Mouse (Mus musculus): ENCODE results near the gene Hnrnpa1.
"Not testable (repeated sequence)": the region's sequence is repeated elsewhere in the genome, so short reads cannot be mapped to it uniquely, and the experiment has no call there.

The Hnrnpa1 gene

GRCm38 (mm10) chr15:103241071-103242018, 1.1 kb downstream of the Hnrnpa1 start:
- not testable (repeated sequence) for DNase-seq (ENCODE audit: low spot score in 2 of 2)

GRCm38 (mm10) chr15:103242885-103243284, 2.7 kb downstream of the Hnrnpa1 start:
- no peak for DNase-seq (ENCODE audit: low spot score in 2 of 2)

DNA sequence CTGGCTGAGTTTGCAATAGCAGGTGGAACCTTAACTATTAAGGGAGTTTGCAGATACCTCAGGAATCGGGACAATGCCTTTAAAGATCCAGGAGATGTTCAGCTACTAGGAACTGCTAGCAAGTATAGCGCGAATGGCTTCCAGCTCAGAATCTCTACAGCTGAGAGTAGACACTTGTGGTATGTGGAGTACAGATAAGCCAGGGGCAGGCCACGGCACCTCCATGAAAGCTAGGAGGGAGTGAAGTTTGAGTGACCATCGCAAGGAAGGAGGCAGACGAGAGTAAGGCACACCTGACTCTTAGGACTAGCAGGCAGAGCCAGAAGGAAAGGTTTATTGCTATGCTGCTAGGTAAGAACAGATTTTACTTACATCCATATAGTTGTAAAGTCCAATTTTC, 5.4 kb downstream of the Hnrnpa1 start:
- DNase-seq (ENCODE audit: low spot score in 2 of 2) = no peak

DNA sequence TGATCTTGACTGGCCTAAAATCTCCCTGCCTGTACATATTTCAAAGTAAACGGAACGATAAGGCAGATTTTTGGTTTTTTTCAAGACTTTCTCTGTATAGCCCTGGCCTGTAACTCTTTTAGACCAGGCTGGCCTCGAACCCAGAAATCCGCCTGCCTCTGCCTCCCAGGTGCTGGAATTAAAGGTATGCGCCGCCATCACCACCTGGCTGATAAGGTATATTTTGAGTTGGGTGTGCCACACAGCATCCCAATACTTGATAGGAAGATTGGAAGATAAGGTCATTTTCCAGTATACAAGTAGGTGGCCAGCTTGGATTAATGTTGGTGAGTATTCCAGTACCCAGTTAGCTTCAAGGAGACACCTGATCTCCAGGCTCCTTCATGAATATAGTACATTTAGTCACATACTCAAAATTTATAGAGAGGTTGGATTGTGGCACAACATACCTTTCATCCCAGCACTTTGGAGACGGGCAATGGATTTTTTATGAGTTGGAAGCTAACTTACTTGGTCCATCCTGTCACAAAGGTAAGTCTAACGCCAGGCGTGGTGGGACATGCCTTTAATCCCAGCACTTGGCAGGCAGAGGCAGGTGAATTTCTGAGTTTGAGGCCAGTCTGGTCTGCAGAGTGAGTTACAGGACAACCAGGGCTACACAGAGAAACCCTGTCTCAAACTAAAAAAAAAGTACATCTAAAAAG, 7.0 kb downstream of the Hnrnpa1 start:
- no peak for DNase-seq (ENCODE audit: low spot score in 2 of 2)

GRCm38 (mm10) chr15:103247782-103248400, 7.7 kb downstream of the Hnrnpa1 start:
- DNase-seq (ENCODE audit: low spot score in 2 of 2) = no peak

- no peak for DNase-seq (ENCODE audit: low spot score in 2 of 2)
These were observed 8.4 kb downstream of the Hnrnpa1 start for GRCm38 (mm10) chr15:103248401-103249313.

DNA sequence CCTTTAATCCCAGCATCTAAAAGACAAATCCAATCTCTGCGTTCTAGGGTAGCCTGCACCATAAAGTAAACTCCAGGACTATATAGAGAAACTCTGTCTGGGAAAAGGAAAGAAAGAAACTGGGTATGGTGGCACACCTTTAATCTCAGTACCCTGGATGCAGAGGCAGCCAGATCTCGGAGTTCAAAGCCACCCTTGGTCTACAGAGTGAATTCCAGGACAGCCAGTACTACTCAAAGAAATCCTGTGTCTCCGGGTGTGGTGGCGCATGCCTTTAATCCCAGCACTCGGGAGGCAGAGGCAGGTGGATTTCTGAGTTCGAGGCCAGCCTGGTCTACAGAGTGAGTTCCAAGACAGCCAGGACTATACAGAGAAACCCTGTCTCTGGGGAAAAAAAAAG, 9.3 kb downstream of the Hnrnpa1 start:
- DNase-seq (ENCODE audit: low spot score in 2 of 2) = not testable (repeated sequence)

- peak in 1 of 2 experiments; percentile 55 for DNase-seq (ENCODE audit: low spot score in 2 of 2)
These were observed 10.0 kb downstream of the Hnrnpa1 start for GRCm38 (mm10) chr15:103250195-103250740.

GRCm38 (mm10) chr15:103251595-103251994, 11.4 kb downstream of the Hnrnpa1 start:
- no peak for DNase-seq (ENCODE audit: low spot score in 2 of 2)

GRCm38 (mm10) chr15:103252660-103253059, 12.4 kb downstream of the Hnrnpa1 start:
- no peak for DNase-seq (ENCODE audit: low spot score in 2 of 2)

DNA sequence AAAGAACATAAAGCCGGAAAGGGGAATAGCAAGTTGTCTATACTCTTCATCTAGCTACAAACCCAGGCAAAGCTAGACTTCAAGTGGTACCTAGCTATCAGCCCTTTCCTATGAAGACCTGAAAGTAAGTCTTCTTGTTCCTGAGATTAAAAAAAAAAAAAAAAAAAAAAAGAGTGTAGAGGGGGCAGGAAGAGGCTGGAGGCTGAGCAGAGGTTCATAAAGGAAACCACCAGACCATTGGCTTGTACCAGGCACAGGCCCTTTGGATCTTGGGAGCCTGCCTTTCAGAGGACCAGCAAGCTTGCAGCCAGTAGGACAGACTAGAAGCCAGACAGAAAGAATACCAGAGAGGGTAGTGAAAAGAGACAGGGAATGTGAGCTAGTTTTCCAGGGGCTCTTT, 13.1 kb downstream of the Hnrnpa1 start:
- DNase-seq (ENCODE audit: low spot score in 2 of 2) = no peak

GRCm38 (mm10) chr15:103255169-103255568, 14.9 kb downstream of the Hnrnpa1 start:
- no peak for DNase-seq (ENCODE audit: low spot score in 2 of 2)

- no peak for DNase-seq (ENCODE audit: low spot score in 2 of 2)
These were observed 16.2 kb downstream of the Hnrnpa1 start for GRCm38 (mm10) chr15:103256210-103256986.

GRCm38 (mm10) chr15:103257790-103258728, 17.8 kb downstream of the Hnrnpa1 start, which contains the start of gene Nfe2:
Gene Nfe2, minus strand, starts transcription at chr15:103258403.
- no peak for DNase-seq (ENCODE audit: low spot score in 2 of 2)

DNA sequence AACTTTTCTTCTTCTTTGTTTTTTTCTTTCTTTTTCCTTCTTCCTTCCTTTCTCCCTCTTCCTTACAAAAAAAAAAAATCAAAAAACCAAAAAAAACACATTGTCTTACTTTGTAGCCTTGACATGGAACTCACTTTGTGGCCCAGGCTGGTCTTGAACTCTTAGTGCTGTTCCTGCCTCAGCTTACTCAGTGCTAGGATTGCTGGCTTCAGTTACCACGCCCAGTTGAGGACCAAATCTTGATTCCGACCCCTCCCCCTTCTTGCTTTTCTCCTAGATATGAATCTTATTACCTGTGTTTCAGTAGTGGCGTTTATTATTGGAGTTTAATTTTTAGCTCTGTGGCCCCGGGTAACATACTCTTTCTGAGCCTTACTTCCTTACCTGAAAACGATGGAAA, 18.9 kb downstream of the Hnrnpa1 start:
- DNase-seq (ENCODE audit: low spot score in 2 of 2) = no peak

- no peak for DNase-seq (ENCODE audit: low spot score in 2 of 2)
These were observed 19.8 kb downstream of the Hnrnpa1 start for GRCm38 (mm10) chr15:103259989-103260388.

GRCm38 (mm10) chr15:103264794-103265193, 24.6 kb downstream of the Hnrnpa1 start:
- DNase-seq (ENCODE audit: low spot score in 2 of 2) = no peak

GRCm38 (mm10) chr15:103268903-103269302, 28.7 kb downstream of the Hnrnpa1 start:
- DNase-seq (ENCODE audit: low spot score in 2 of 2) = no peak

Measured in cerebellum, postnatal 4 days (tissue).